Mouse (Mus musculus) spleen, adult 18-20 months (tissue): ENCODE data around the gene Sec31a.
"Not testable (repeated sequence)": the region's sequence is repeated elsewhere in the genome, so short reads cannot be mapped to it uniquely, and the experiment has no call there.

ENCODE experiments used
- DNase-seq, 2 experiments: peaks; one replicate each; pipeline ENCODE4 v3.0.0; 2022; ENCODE audit warnings: mixed read lengths in 2 of 2

Gene Sec31a

GRCm38 (mm10) chr5:100415761-100416590 lies at the start of gene Sec31a:
Gene Sec31a (minus strand): TSS chr5:100416234.
- DNase-seq, result peak; percentile 95 to 98

- no peak for DNase-seq
Measured at GRCm38 (mm10) chr5:100462374-100462773, 46.3 kb upstream of the Sec31a start.

GRCm38 (mm10) chr5:100461526-100461925 lies 45.5 kb upstream of the Sec31a start:
- no peak for DNase-seq

- no peak for DNase-seq
Measured at GRCm38 (mm10) chr5:100459468-100459867, 43.4 kb upstream of the Sec31a start.

- no peak for DNase-seq
Measured at GRCm38 (mm10) chr5:100451871-100452270, 35.8 kb upstream of the Sec31a start.

- no peak for DNase-seq
Measured at GRCm38 (mm10) chr5:100438796-100439195, 22.8 kb upstream of the Sec31a start.

- no peak for DNase-seq
Measured at GRCm38 (mm10) chr5:100437917-100438316, 21.9 kb upstream of the Sec31a start.

GRCm38 (mm10) chr5:100437086-100437485 lies 21.1 kb upstream of the Sec31a start:
- DNase-seq, result no peak

- DNase-seq, result no peak
Measured at GRCm38 (mm10) chr5:100430966-100431365, 14.9 kb upstream of the Sec31a start.

GRCm38 (mm10) chr5:100430076-100430390 lies 14.0 kb upstream of the Sec31a start:
- no peak for DNase-seq

- peak; percentile 79 to 81 for DNase-seq
Measured at GRCm38 (mm10) chr5:100429344-100430075, 13.5 kb upstream of the Sec31a start.

- DNase-seq, result no peak
Measured at GRCm38 (mm10) chr5:100428734-100429343, 12.8 kb upstream of the Sec31a start.

GRCm38 (mm10) chr5:100428031-100428733 lies 12.1 kb upstream of the Sec31a start:
- DNase-seq, result no peak

GRCm38 (mm10) chr5:100427276-100427675 lies 11.2 kb upstream of the Sec31a start:
- DNase-seq, result no peak

GRCm38 (mm10) chr5:100425823-100426222 lies 9.8 kb upstream of the Sec31a start:
- DNase-seq, result not testable (repeated sequence)

GRCm38 (mm10) chr5:100424252-100424651 lies 8.2 kb upstream of the Sec31a start:
- no peak for DNase-seq

- DNase-seq, result no peak
Measured at GRCm38 (mm10) chr5:100423626-100424025, 7.6 kb upstream of the Sec31a start.

- DNase-seq, result no peak
Measured at GRCm38 (mm10) chr5:100418861-100419260, 2.8 kb upstream of the Sec31a start.

- DNase-seq, result no peak
Measured at GRCm38 (mm10) chr5:100418077-100418476, 2.0 kb upstream of the Sec31a start.

- no peak for DNase-seq
Measured at GRCm38 (mm10) chr5:100414474-100415196, 1.4 kb downstream of the Sec31a start.

GRCm38 (mm10) chr5:100412886-100413285 lies 3.1 kb downstream of the Sec31a start:
- DNase-seq, result no peak

GRCm38 (mm10) chr5:100410281-100410680 lies 5.8 kb downstream of the Sec31a start:
- DNase-seq, result no peak
